Mouse (Mus musculus) MEL (cell line): ENCODE results near the gene Map3k4. TPM values are rescaled to one million over a fixed set of nuclear protein-coding genes. Genes with fewer than 3 reads are reported as not detected.

Source experiments
- DNase-seq: peaks from one replicate; pipeline ENCODE4 v3.0.0; 2011; ENCODE audit warnings: low read depth, low spot score
- H3K27ac ChIP-seq: 2 replicates; pipeline ENCODE4 v1.5.1; 2012; ENCODE audit warnings: low read depth, mild to moderate bottlenecking, control low read depth, low read length, moderate library complexity; ENCODE audit not compliant: control insufficient read depth
- H3K27me3 ChIP-seq, 2 experiments: fragments of 150-350 bp in 1 of 2; sonication (generic) in 1 of 2; 2 replicates each; pipeline ENCODE4 v1.6.1; 2012; ENCODE audit warnings: low read length in 2 of 2, mild to moderate bottlenecking in 2 of 2, improper control_type of control experiment in 1 of 2, moderate library complexity in 1 of 2; ENCODE audit not compliant: insufficient read depth in 2 of 2, control insufficient read depth in 1 of 2
- H3K36me3 ChIP-seq, 2 experiments: 2 replicates each; pipeline ENCODE4 v1.6.1; 2012 to 2014; ENCODE audit warnings: low read length in 2 of 2, improper control_type of control experiment in 1 of 2, inconsistent platforms in 1 of 2, mild to moderate bottlenecking in 1 of 2; ENCODE audit not compliant: insufficient read depth in 2 of 2, control insufficient read depth in 1 of 2
- H3K4me1 ChIP-seq, 2 experiments: fragments of 150-350 bp in 1 of 2; sonication (generic) in 1 of 2; 2 replicates each; pipeline ENCODE4 v1.6.1; 2012; ENCODE audit warnings: low read length in 2 of 2, improper control_type of control experiment in 1 of 2, mild to moderate bottlenecking in 1 of 2; ENCODE audit not compliant: insufficient read depth in 2 of 2, control insufficient read depth in 1 of 2
- H3K4me3 ChIP-seq, 2 experiments: fragments of 150-350 bp in 1 of 2; sonication (generic) in 1 of 2; 2 replicates each; pipeline ENCODE4 v1.5.1; 2012; ENCODE audit warnings: low read depth in 2 of 2, low read length in 2 of 2, mild to moderate bottlenecking in 2 of 2, moderate library complexity in 2 of 2, control low read depth in 1 of 2, improper control_type of control experiment in 1 of 2; ENCODE audit not compliant: control insufficient read depth in 1 of 2, insufficient read depth in 1 of 2
- H3K79me2 ChIP-seq: 2 replicates; pipeline ENCODE4 v1.6.1; 2012; ENCODE audit warnings: mild to moderate bottlenecking, low read length, moderate library complexity; ENCODE audit not compliant: control insufficient read depth, poor library complexity, insufficient read depth
- H3K9ac ChIP-seq: 2 replicates; pipeline ENCODE4 v1.6.1; 2012; ENCODE audit warnings: low read depth, mild to moderate bottlenecking, control low read depth, low read length, moderate library complexity; ENCODE audit not compliant: control insufficient read depth, poor library complexity, severe bottlenecking
- H3K9me3 ChIP-seq: fragments of 150-350 bp; sonication (generic); replicated peaks from 2 replicates; pipeline ENCODE4 v1.6.1; 2012; ENCODE audit warnings: mild to moderate bottlenecking, low read length, improper control_type of control experiment, moderate library complexity; ENCODE audit not compliant: insufficient read depth
- CHD1 ChIP-seq: IDR thresholded peaks from 2 replicates; pipeline ENCODE4 v1.6.1; 2012; ENCODE audit warnings: low read depth, mild to moderate bottlenecking, inconsistent platforms, low read length, improper control_type of control experiment
- CTCF ChIP-seq, 3 experiments: IDR thresholded peaks in 2 of 3; conservative IDR thresholded peaks in 1 of 3; 2 replicates each; pipeline ENCODE4 v1.5.1; 2011 to 2012; ENCODE audit warnings: low read length in 3 of 3, low read depth in 2 of 3, mild to moderate bottlenecking in 2 of 3, improper control_type of control experiment in 1 of 3, inconsistent platforms in 1 of 3, mixed read lengths in 1 of 3, moderate library complexity in 1 of 3; ENCODE audit not compliant: control insufficient read depth in 1 of 3, insufficient read depth in 1 of 3, poor library complexity in 1 of 3, severe bottlenecking in 1 of 3
- E2F4 ChIP-seq: IDR thresholded peaks from 2 replicates; pipeline ENCODE4 v1.6.1; 2011; ENCODE audit warnings: low read depth, low read length, improper control_type of control experiment, borderline replicate concordance
- ELF1 ChIP-seq: IDR thresholded peaks from 2 replicates; pipeline ENCODE4 v1.6.1; 2014; ENCODE audit warnings: low read depth, mild to moderate bottlenecking, inconsistent platforms, low read length, improper control_type of control experiment, moderate library complexity
- EP300 ChIP-seq, 2 experiments: IDR thresholded peaks; 2 replicates each; pipeline ENCODE4 v1.6.1; 2011; ENCODE audit warnings: improper control_type of control experiment in 2 of 2, low read length in 2 of 2, low read depth in 1 of 2, mild to moderate bottlenecking in 1 of 2
- ETS1 ChIP-seq: IDR thresholded peaks from 2 replicates; pipeline ENCODE4 v1.6.1; 2012; ENCODE audit warnings: low read depth, mild to moderate bottlenecking, inconsistent platforms, low read length, improper control_type of control experiment, moderate library complexity
- GATA1 ChIP-seq: IDR thresholded peaks from 2 replicates; pipeline ENCODE4 v1.6.1; 2011; ENCODE audit warnings: low read depth, low read length, improper control_type of control experiment
- JUND ChIP-seq: IDR thresholded peaks from 2 replicates; pipeline ENCODE4 v1.6.1; 2011; ENCODE audit warnings: low read depth, mild to moderate bottlenecking, improper control_type of control experiment, low read length
- KAT2A ChIP-seq: conservative IDR thresholded peaks from 2 replicates; pipeline ENCODE4 v1.6.1; 2012; ENCODE audit warnings: low read depth, low read length, improper control_type of control experiment, inconsistent platforms
- MAFK ChIP-seq: IDR thresholded peaks from 2 replicates; pipeline ENCODE4 v1.6.1; 2011; ENCODE audit warnings: low read depth, mild to moderate bottlenecking, low read length, improper control_type of control experiment, borderline replicate concordance
- MAZ ChIP-seq: IDR thresholded peaks from 2 replicates; pipeline ENCODE4 v1.6.1; 2012; ENCODE audit warnings: low read depth, mild to moderate bottlenecking, inconsistent platforms, low read length, improper control_type of control experiment
- MEF2A ChIP-seq: IDR thresholded peaks from 2 replicates; pipeline ENCODE4 v1.6.1; 2014; ENCODE audit warnings: low read depth, mild to moderate bottlenecking, inconsistent platforms, low read length, improper control_type of control experiment; ENCODE audit not compliant: poor library complexity, insufficient replicate concordance, severe bottlenecking; ENCODE audit errors: extremely low read depth
- MYB ChIP-seq: IDR thresholded peaks from 2 replicates; pipeline ENCODE4 v1.6.1; 2011; ENCODE audit warnings: mild to moderate bottlenecking, low read depth, low read length, improper control_type of control experiment
- MYC ChIP-seq: IDR thresholded peaks from 2 replicates; pipeline ENCODE4 v1.6.1; 2011; ENCODE audit warnings: low read depth, mild to moderate bottlenecking, low read length, improper control_type of control experiment, moderate library complexity
- POLR2A ChIP-seq, 2 experiments: IDR thresholded peaks; 2 replicates each; pipeline ENCODE4 v1.6.1; 2011 to 2012; ENCODE audit warnings: low read length in 2 of 2, mild to moderate bottlenecking in 2 of 2, control low read depth in 1 of 2, improper control_type of control experiment in 1 of 2, low read depth in 1 of 2, moderate library complexity in 1 of 2; ENCODE audit not compliant: control insufficient read depth in 1 of 2, insufficient read depth in 1 of 2, poor library complexity in 1 of 2
- POLR2AphosphoS2 ChIP-seq: IDR thresholded peaks from 2 replicates; pipeline ENCODE4 v1.6.1; 2011; ENCODE audit warnings: low read length, improper control_type of control experiment
- POLR2AphosphoS5 ChIP-seq: IDR thresholded peaks from 2 replicates; pipeline ENCODE4 v1.6.1; 2012; ENCODE audit warnings: low read depth, borderline replicate concordance, mild to moderate bottlenecking, inconsistent platforms, low read length, moderate library complexity, mixed read lengths
- RCOR1 ChIP-seq: IDR thresholded peaks from 2 replicates; pipeline ENCODE4 v1.6.1; 2012; ENCODE audit warnings: low read depth, mild to moderate bottlenecking, inconsistent platforms, low read length, improper control_type of control experiment
- SIN3A ChIP-seq: IDR thresholded peaks from 2 replicates; pipeline ENCODE4 v1.6.1; 2012; ENCODE audit warnings: low read length, improper control_type of control experiment, inconsistent platforms
- SMC3 ChIP-seq: IDR thresholded peaks from 2 replicates; pipeline ENCODE4 v1.6.1; 2011; ENCODE audit warnings: low read depth, low read length, improper control_type of control experiment
- TAL1 ChIP-seq: IDR thresholded peaks from 2 replicates; pipeline ENCODE4 v1.6.1; 2012; ENCODE audit warnings: mild to moderate bottlenecking, inconsistent platforms, low read length, moderate library complexity, mixed read lengths
- TBP ChIP-seq: IDR thresholded peaks from 2 replicates; pipeline ENCODE4 v1.8.0; 2011; ENCODE audit warnings: low read depth, low read length, improper control_type of control experiment
- TCF12 ChIP-seq: IDR thresholded peaks from 2 replicates; pipeline ENCODE4 v1.6.1; 2014; ENCODE audit warnings: low read depth, mild to moderate bottlenecking, inconsistent platforms, low read length, improper control_type of control experiment, moderate library complexity
- UBTF ChIP-seq: IDR thresholded peaks from 2 replicates; pipeline ENCODE4 v1.6.1; 2012; ENCODE audit warnings: low read depth, mild to moderate bottlenecking, inconsistent platforms, low read length, improper control_type of control experiment, moderate library complexity, borderline replicate concordance; ENCODE audit not compliant: insufficient read depth
- USF1 ChIP-seq: IDR thresholded peaks from 2 replicates; pipeline ENCODE4 v1.6.1; 2014; ENCODE audit warnings: low read depth, mild to moderate bottlenecking, inconsistent platforms, low read length, improper control_type of control experiment, moderate library complexity
- ZC3H11A ChIP-seq: IDR thresholded peaks from 2 replicates; pipeline ENCODE4 v1.6.1; 2012; ENCODE audit warnings: low read depth, mild to moderate bottlenecking, inconsistent platforms, low read length, improper control_type of control experiment
- ZNF384 ChIP-seq: IDR thresholded peaks from 2 replicates; pipeline ENCODE4 v1.6.1; 2012; ENCODE audit warnings: low read depth, mild to moderate bottlenecking, inconsistent platforms, low read length, improper control_type of control experiment
- polyA plus RNA-seq, 2 experiments: library from polyadenylated mRNA; stranded (reverse) in 1 of 2; unstranded in 1 of 2; fragments of >175 nt in 1 of 2; fragments of >200 nt in 1 of 2; gene quantifications; 2 replicates each; pipeline versions ENCODE4 v1.2.1 to v1.2.4; 2012; ENCODE audit warnings: low replicate concordance in 2 of 2, low read depth in 1 of 2; ENCODE audit not compliant: insufficient read length in 2 of 2, insufficient read depth in 1 of 2, missing spikeins in 1 of 2
- total RNA-seq: library from RNA; depleted of rRNA; stranded (reverse); fragments of 300-350 nt; gene quantifications from 2 replicates; pipeline ENCODE4 v1.2.3, GENCODE M21; 2012

The Map3k4 gene
- total and polyA plus RNA-seq, 3 experiments, result 18.0 to 20.4 TPM; not detected in 1

GRCm38 (mm10) chr17:12276496-12277200 is 41.9 kb downstream of the Map3k4 start:
- no peaks in the 10 kb centered on the region for H3K4me1 ChIP-seq
- H3K4me3 ChIP-seq, result no peak overlapping the region
- no peaks in the 10 kb centered on the region for H3K27me3 ChIP-seq
- H3K36me3 ChIP-seq, result peaks cover 0 to 2% of the 10 kb centered on the region in 2 experiments; a peak in 1 of 4 replicates
- H3K9ac ChIP-seq, result no peak overlapping the region
- H3K9me3 ChIP-seq, result no peaks in the 10 kb centered on the region
- no peak for DNase-seq
- H3K79me2 ChIP-seq, result no peaks in the 10 kb centered on the region
- no peak for TF ChIP-seq EP300 (IDR thresholded peaks at IDR 0.05; ENCODE audit: low read depth in 1 of 2, low read length in 2 of 2)
- no peak for TF ChIP-seq ZNF384
- no peak for TF ChIP-seq POLR2AphosphoS2
- TF ChIP-seq E2F4, result no peak
- no peak for TF ChIP-seq MYB
- TF ChIP-seq ETS1, result no peak
- TF ChIP-seq CHD1, result no peak
- TF ChIP-seq POLR2AphosphoS5, result no peak
- TF ChIP-seq ELF1, result no peak
- no peak for TF ChIP-seq JUND
- TF ChIP-seq POLR2A (IDR thresholded peaks at IDR 0.05; ENCODE audit: control insufficient read depth in 1 of 2, insufficient read depth in 1 of 2, low read depth in 1 of 2, low read length in 2 of 2, poor library complexity in 1 of 2), result no peak
- TF ChIP-seq USF1, result no peak
- TF ChIP-seq UBTF, result no peak
- no peak for TF ChIP-seq TAL1
- TF ChIP-seq KAT2A, result no peak
- no peak overlapping the region for H3K27ac ChIP-seq

GRCm38 (mm10) chr17:12275756-12276155 is 42.8 kb downstream of the Map3k4 start:
- TF ChIP-seq MEF2A, result no peak
- TF ChIP-seq MAZ, result no peak
- TF ChIP-seq TBP, result no peak
- TF ChIP-seq POLR2AphosphoS5, result no peak
- no peak for TF ChIP-seq CTCF (IDR thresholded peaks at IDR 0.05 in 2 of 3, conservative IDR thresholded peaks at IDR 0.05 in 1 of 3; ENCODE audit: control insufficient read depth in 1 of 3, insufficient read depth in 1 of 3, low read depth in 2 of 3, low read length in 3 of 3, poor library complexity in 1 of 3, severe bottlenecking in 1 of 3)
- TF ChIP-seq ZC3H11A, result no peak
- no peak for TF ChIP-seq EP300 (IDR thresholded peaks at IDR 0.05; ENCODE audit: low read depth in 1 of 2, low read length in 2 of 2)
- no peak for TF ChIP-seq SIN3A
- TF ChIP-seq POLR2A (IDR thresholded peaks at IDR 0.05; ENCODE audit: control insufficient read depth in 1 of 2, insufficient read depth in 1 of 2, low read depth in 1 of 2, low read length in 2 of 2, poor library complexity in 1 of 2), result no peak
- TF ChIP-seq MAFK, result no peak
- TF ChIP-seq POLR2AphosphoS2, result no peak
- no peak for TF ChIP-seq TAL1
- no peak for TF ChIP-seq JUND
- TF ChIP-seq TCF12, result no peak
- no peak for TF ChIP-seq MYC
- no peak for TF ChIP-seq SMC3
- no peak for TF ChIP-seq GATA1
- TF ChIP-seq RCOR1, result no peak
- TF ChIP-seq E2F4, result no peak
- Histone ChIP-seq H3K4me1 (no peaks in the 10 kb centered on the region), H3K9ac (no peak overlapping the region), H3K9me3 (no peaks in the 10 kb centered on the region), H3K27ac (no peak overlapping the region), H3K4me3 (no peak overlapping the region), H3K36me3 (peaks cover 0 to 2% of the 10 kb centered on the region in 2 experiments; a peak in 1 of 4 replicates), H3K79me2 (no peaks in the 10 kb centered on the region), H3K27me3 (no peaks in the 10 kb centered on the region)
- DNase-seq, result no peak
